Mouse (Mus musculus) lung, embryonic 15.5 days (tissue): ENCODE measurements around the gene Ngfr. TPM values are rescaled to one million over a fixed set of nuclear protein-coding genes. Genes with fewer than 3 reads are reported as not detected.

Experiments
- ATAC-seq: fragments of 200-750 bp; cut with Nextera tagmentation; 2 replicates; pipeline ENCODE4 v1.8.0; 2017; ENCODE audit warnings: moderate number of reproducible peaks, borderline replicate concordance; ENCODE audit not compliant: low FRiP score, low TSS enrichment; ENCODE audit errors: extremely low read depth
- H3K27ac ChIP-seq: fragments of 300-500 bp; sonication (generic); 2 replicates; pipeline ENCODE4 v1.5.1; 2015; ENCODE audit warnings: moderate library complexity, mild to moderate bottlenecking, inconsistent platforms
- H3K27me3 ChIP-seq: fragments of 300-500 bp; sonication (generic); 2 replicates; pipeline ENCODE4 v1.6.1; 2015; ENCODE audit warnings: inconsistent platforms
- H3K36me3 ChIP-seq: fragments of 300-500 bp; sonication (generic); 2 replicates; pipeline ENCODE4 v1.6.1; 2015; ENCODE audit warnings: inconsistent platforms
- H3K4me1 ChIP-seq: fragments of 300-500 bp; sonication (generic); 2 replicates; pipeline ENCODE4 v1.6.1; 2015; ENCODE audit warnings: inconsistent platforms
- H3K4me2 ChIP-seq: fragments of 300-500 bp; sonication (generic); 2 replicates; pipeline ENCODE4 v1.6.1; 2015; ENCODE audit warnings: inconsistent platforms, mild to moderate bottlenecking, moderate library complexity
- H3K4me3 ChIP-seq: fragments of 300-500 bp; sonication (generic); 2 replicates; pipeline ENCODE4 v1.5.1; 2015; ENCODE audit warnings: mild to moderate bottlenecking, inconsistent platforms
- H3K9ac ChIP-seq: fragments of 300-500 bp; sonication (generic); 2 replicates; pipeline ENCODE4 v1.6.1; 2015; ENCODE audit warnings: inconsistent platforms
- H3K9me3 ChIP-seq: fragments of 300-500 bp; sonication (generic); 2 replicates; pipeline ENCODE4 v1.6.1; 2016; ENCODE audit warnings: inconsistent platforms
- WGBS: fragments of 180-500 bp; shearing (Covaris S2); methylation state at CpG from one replicate; pipeline ENCODE4 v1.1.7; 2015; 5-methylcytosine and 5-hydroxymethylcytosine counted together
- polyA plus RNA-seq: library from polyadenylated mRNA; unstranded; fragments of >200 nt; fragmentation: Nextera tagmentation; extraction: Ambion mirVana; gene quantifications from 2 replicates; pipeline ENCODE4 v1.2.1, GENCODE M21; 2015

Ngfr gene
- polyA plus RNA-seq, 1 experiment from 2014 or later = 5.1 TPM

DNA sequence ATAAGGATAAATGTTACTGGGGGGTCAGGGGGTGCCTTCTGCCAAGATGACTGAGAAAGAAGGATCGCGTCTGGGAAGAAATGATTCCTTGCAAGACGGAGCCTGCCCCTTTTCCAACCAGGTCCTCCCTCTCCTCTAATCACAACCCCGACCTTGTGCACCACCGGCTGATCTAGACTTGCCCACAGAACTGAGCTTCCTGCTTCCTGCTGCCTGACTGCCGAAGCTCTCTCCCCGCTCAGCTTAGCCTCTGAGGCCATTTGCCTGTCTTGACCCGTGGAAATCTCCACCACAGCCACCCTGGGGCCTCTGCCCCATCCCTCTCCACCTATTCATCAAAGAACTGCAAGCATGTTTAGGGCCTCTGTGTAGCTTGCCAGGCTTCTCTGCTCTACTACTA lies 11.2 kb downstream of the Ngfr start:
- Histone ChIP-seq H3K9ac (no peak overlapping the region), H3K27ac (no peak overlapping the region), H3K4me2 (no peak overlapping the region), H3K4me1 (peaks cover 43% of the 10 kb centered on the region), H3K4me3 (no peak overlapping the region), H3K27me3 (peaks cover 50% of the 10 kb centered on the region), H3K36me3 (no peaks in the 10 kb centered on the region), H3K9me3 (no peaks in the 10 kb centered on the region)
- 40% methylated on average over 8 of the region's 8 CpGs for WGBS
- ATAC-seq = no peak

DNA sequence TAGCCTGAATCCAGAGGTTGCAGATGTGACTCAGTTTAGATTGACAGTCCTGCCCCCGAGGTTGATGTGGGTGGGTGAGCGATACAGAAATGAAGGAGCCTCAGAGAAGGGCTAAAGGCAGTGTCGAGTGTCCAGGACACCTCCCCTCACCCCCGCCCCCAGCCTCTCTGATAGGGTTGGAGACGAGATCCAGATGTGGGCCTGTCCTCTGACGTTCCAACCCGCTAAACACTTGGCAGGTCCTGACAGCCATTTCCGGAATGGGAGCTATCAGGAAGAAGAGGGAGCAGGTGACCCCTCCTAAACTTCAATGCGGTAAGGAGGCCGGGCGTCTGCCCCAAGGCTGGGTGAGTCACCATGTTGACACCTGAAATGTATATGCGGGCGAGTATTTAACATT lies 11.7 kb downstream of the Ngfr start:
- H3K9ac ChIP-seq = no peak overlapping the region
- H3K9me3 ChIP-seq = no peaks in the 10 kb centered on the region
- peaks cover 49% of the 10 kb centered on the region for H3K27me3 ChIP-seq
- 0 out of 2 replicates have a peak overlapping the region, but pooled peaks have one; percentile 18 for H3K4me2 ChIP-seq
- H3K4me1 ChIP-seq = peaks cover 48% of the 10 kb centered on the region
- ATAC-seq = peak; percentile 33; the same call in 1 of the 2 replicates
- no peak overlapping the region for H3K4me3 ChIP-seq
- H3K27ac ChIP-seq = no peak overlapping the region
- no peaks in the 10 kb centered on the region for H3K36me3 ChIP-seq
- WGBS = 8% methylated on average over 13 of the region's 13 CpGs

DNA sequence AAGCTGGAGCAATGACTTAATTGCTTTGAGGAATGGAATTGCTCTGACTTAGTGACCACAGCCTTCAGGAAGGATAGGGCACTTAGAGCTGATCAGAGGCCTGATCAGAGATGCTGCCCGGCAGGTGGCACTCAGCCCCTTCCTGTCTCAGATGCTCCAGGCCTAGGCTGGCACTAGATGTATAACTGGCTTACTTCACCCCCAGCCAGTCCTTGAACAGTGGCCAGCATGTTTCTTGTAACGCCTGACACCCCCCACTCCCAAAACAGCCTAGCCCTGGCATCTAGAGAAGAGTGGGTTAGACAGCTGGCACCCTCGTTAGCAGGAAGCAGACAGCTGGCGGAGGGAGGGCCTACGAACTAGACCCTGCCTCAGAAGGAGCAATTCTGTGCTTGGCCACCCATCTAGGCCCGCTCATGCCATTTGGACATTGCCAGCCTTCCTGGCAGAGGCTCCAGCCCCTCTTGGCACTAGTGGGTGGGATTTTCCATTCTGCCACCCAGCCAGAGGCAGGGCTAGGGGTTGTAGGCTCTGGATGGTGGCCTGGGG lies 12.7 kb downstream of the Ngfr start:
- no peaks in the 10 kb centered on the region for H3K9me3 ChIP-seq
- no peak overlapping the region for H3K4me3 ChIP-seq
- no peak overlapping the region for H3K27ac ChIP-seq
- H3K27me3 ChIP-seq = peaks cover 39% of the 10 kb centered on the region
- H3K9ac ChIP-seq = no peak overlapping the region
- no peak for ATAC-seq
- WGBS = 84% methylated on average over 6 of the region's 6 CpGs
- H3K4me1 ChIP-seq = peaks cover 52% of the 10 kb centered on the region
- H3K36me3 ChIP-seq = no peaks in the 10 kb centered on the region
- no peak overlapping the region for H3K4me2 ChIP-seq

DNA sequence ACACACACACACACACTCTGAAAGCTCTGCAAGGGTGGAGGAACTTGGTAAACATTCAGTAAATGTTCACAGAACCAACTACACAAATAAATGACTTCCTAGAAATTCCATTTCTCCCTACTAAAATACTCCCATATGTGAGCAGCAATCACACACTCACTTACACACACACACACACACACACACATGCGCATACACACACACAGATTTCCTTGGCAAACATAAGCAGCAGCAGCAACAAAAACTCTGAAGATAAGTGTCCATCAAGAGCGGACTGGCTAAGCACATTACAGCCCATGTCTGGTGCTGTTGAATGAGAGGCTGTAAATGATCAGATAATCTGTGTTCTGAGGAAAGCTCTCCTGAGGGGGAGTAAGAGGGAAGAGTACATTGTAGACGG lies 15.3 kb downstream of the Ngfr start:
- WGBS = 30% methylated on average over 3 of the region's 3 CpGs
- H3K4me2 ChIP-seq = no peak overlapping the region
- no peak overlapping the region for H3K27ac ChIP-seq
- H3K36me3 ChIP-seq = no peaks in the 10 kb centered on the region
- H3K9ac ChIP-seq = no peak overlapping the region
- no peak overlapping the region for H3K4me3 ChIP-seq
- H3K4me1 ChIP-seq = peaks cover 62% of the 10 kb centered on the region
- no peak for ATAC-seq
- peaks cover 14% of the 10 kb centered on the region for H3K27me3 ChIP-seq
- H3K9me3 ChIP-seq = no peaks in the 10 kb centered on the region

GRCm38 (mm10) chr11:95571755-95572154 lies 15.8 kb downstream of the Ngfr start:
- ATAC-seq = peak; percentile 19; the same call in 1 of the 2 replicates
- Histone ChIP-seq H3K27me3 (peaks cover 11% of the 10 kb centered on the region), H3K4me3 (no peak overlapping the region), H3K4me1 (peaks cover 64% of the 10 kb centered on the region), H3K9ac (no peak overlapping the region), H3K36me3 (no peaks in the 10 kb centered on the region), H3K27ac (no peak overlapping the region), H3K4me2 (no peak overlapping the region), H3K9me3 (no peaks in the 10 kb centered on the region)
- WGBS = 12% methylated on average over 9 of the region's 9 CpGs

DNA sequence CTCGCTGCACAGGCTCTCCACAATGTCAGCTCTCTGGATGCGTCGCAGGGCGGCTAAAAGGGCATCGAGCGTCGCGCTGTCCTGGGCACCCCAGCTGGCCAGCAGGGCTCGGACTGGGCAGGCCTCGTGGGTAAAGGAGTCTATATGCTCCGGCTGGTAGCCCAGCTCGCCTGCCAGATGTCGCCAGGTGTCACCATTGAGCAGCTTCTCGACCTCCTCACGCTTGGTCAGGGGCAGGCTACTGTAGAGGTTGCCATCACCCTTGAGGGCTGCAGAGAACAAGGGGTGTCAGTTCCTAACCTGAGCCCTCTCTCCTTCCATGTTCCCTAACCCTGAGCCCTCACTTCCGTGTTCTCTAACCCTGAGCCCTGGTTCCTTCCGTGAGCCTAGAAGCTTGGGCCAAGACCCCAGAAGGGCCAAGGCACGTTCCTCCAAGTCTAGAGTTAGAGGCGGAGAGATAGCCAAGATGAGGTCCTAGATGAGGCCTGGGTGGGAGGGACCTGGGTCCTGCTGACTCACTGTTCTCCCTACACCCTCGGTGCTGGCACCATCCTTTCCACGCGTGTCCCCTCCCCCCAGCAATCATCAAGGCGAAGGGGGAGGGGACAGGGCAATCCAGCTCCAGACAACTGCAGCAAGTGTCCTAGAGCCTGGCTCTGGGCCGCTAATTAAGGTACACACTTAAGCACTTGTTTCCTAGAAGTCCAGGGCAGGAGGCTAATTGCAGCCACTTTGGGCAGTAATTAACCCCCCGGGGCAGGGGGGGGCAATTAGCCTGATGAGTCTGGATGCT lies 16.5 kb downstream of the Ngfr start:
- no peak overlapping the region for H3K27ac ChIP-seq
- WGBS = 56% methylated on average over 25 of the region's 25 CpGs
- H3K4me3 ChIP-seq = no peak overlapping the region
- H3K27me3 ChIP-seq = peaks cover 9% of the 10 kb centered on the region
- no peak for ATAC-seq
- no peak overlapping the region for H3K9ac ChIP-seq
- peaks cover 58% of the 10 kb centered on the region for H3K4me1 ChIP-seq
- no peaks in the 10 kb centered on the region for H3K36me3 ChIP-seq
- no peaks in the 10 kb centered on the region for H3K9me3 ChIP-seq
- no peak overlapping the region for H3K4me2 ChIP-seq

DNA sequence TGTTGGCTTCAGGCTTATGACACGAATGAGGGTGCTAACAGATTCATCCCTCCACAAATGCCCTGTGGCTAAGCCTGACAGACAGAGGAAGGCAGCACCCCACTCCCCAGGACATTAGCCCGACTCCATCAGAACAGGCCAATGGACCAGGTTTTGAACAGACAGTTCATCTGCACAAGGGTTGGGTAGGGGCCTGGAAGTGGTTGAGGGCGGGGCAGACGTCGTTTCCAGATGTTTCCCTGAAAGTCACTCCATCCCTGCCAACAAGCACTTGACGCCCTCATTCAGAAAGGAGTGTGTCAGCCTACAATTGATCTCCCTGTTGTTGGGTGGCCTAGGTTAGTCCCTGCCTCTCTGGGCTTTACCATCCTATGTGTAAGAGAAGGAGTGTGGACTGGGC lies 17.6 kb downstream of the Ngfr start:
- Histone ChIP-seq H3K9ac (no peak overlapping the region), H3K4me3 (no peak overlapping the region), H3K9me3 (no peaks in the 10 kb centered on the region), H3K4me1 (peaks cover 47% of the 10 kb centered on the region), H3K27me3 (peaks cover 9% of the 10 kb centered on the region), H3K27ac (no peak overlapping the region), H3K36me3 (no peaks in the 10 kb centered on the region), H3K4me2 (no peak overlapping the region)
- WGBS = 64% methylated on average over 6 of the region's 6 CpGs
- ATAC-seq = no peak

DNA sequence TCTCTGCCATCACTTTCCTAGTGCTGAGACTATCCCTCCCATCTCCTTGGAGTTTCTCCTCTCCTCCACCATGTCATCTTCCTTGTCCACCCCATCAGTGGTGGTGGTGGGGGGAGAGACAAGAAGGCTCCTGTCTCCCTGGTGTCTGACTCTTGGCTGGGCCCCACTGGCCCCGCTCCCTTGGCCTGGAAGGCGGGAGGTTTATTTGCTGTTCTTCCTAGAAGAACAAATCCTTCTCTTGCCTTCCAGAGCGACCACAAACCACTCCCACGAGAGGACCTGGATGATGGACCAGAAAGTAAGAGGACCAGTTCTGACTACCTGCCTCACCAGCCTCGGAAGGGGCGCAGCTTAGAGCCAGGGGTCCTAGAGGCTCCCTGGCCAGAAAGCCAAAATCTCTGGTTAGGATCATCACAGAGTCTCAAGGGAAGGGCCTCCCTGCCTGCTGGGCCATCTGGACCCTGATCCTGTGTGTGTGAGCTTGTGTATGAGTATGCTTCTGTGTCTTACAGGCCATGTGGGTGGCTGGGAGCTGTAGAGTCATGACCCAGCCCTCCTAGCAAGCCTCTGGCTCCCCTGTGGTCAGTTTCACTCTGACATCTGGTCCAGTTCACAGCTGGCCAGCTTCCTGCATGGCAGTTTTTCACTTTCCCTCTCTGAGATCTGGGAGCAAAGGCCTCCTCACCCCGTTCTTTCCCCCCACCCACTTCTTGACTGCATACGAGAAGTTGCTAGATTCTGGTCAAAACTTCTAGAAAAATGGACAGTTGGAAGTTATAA lies 19.4 kb downstream of the Ngfr start:
- H3K27me3 ChIP-seq = peaks cover 9% of the 10 kb centered on the region
- WGBS = 42% methylated on average over 8 of the region's 8 CpGs
- ATAC-seq = no peak
- no peak overlapping the region for H3K4me3 ChIP-seq
- no peaks in the 10 kb centered on the region for H3K36me3 ChIP-seq
- H3K27ac ChIP-seq = no peak overlapping the region
- H3K9me3 ChIP-seq = 0 out of 2 replicates have a peak, but pooled peaks cover 3% of the 10 kb centered on the region
- no peak overlapping the region for H3K4me2 ChIP-seq
- H3K9ac ChIP-seq = no peak overlapping the region
- H3K4me1 ChIP-seq = peaks cover 46% of the 10 kb centered on the region

GRCm38 (mm10) chr11:95567366-95567765 lies 20.2 kb downstream of the Ngfr start:
- peaks cover 39% of the 10 kb centered on the region for H3K4me1 ChIP-seq
- H3K9ac ChIP-seq = no peak overlapping the region
- 0 out of 2 replicates have a peak, but pooled peaks cover 3% of the 10 kb centered on the region for H3K9me3 ChIP-seq
- H3K4me2 ChIP-seq = no peak overlapping the region
- no peak for ATAC-seq
- peaks cover 9% of the 10 kb centered on the region for H3K27me3 ChIP-seq
- WGBS = 55% methylated on average over 6 of the region's 6 CpGs
- no peaks in the 10 kb centered on the region for H3K36me3 ChIP-seq
- H3K27ac ChIP-seq = no peak overlapping the region
- H3K4me3 ChIP-seq = no peak overlapping the region

DNA sequence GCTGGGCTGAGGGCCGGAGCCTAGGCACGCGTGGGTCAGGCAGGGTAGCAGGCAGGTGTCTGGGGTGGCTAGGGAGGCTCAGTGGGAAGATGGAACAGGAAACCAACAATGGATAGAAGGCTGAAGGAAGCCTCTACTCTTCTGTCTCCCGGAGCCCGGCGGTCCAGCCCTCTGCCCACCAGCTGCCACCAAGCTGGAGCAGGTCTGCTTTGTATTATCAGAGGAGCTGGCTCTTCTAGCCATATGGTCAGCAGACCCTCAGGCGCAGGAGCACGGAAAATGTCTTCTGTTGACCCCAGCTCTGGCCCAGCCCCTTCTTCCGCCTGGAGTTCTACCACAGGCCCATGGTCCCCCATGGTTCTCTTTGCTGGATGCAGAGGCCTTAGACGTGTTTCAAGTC lies 22.2 kb downstream of the Ngfr start:
- no peak overlapping the region for H3K27ac ChIP-seq
- H3K4me1 ChIP-seq = peaks cover 19% of the 10 kb centered on the region
- no peak overlapping the region for H3K4me2 ChIP-seq
- 84% methylated on average over 10 of the region's 10 CpGs for WGBS
- no peaks in the 10 kb centered on the region; the same call in 1 of the 2 replicates for H3K27me3 ChIP-seq
- no peak overlapping the region for H3K9ac ChIP-seq
- H3K36me3 ChIP-seq = no peaks in the 10 kb centered on the region
- H3K9me3 ChIP-seq = 0 out of 2 replicates have a peak, but pooled peaks cover 3% of the 10 kb centered on the region
- ATAC-seq = no peak
- no peak overlapping the region for H3K4me3 ChIP-seq

DNA sequence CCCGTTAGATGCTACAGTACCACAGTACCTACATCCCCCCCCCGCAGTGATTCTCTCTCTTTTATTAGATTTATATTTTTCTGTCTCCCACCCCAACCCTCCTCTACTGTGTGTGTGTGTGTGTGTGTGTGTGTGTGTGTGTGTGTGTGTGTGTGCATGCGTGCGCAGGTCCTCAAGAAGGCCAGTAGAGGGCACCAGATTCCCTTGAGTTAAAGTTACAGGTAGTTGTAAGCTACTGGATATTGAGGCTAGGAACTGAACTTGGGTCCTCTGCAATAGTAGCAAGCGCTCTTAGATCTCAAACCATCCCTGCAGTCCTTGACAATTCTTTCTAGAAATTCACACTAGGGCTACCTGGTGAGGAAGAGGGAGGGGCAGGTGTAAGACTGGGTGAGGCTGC lies 23.7 kb downstream of the Ngfr start:
- H3K9me3 ChIP-seq = 0 out of 2 replicates have a peak, but pooled peaks cover 3% of the 10 kb centered on the region
- no peaks in the 10 kb centered on the region for H3K27me3 ChIP-seq
- no peak overlapping the region for H3K9ac ChIP-seq
- no peaks in the 10 kb centered on the region for H3K36me3 ChIP-seq
- H3K27ac ChIP-seq = no peak overlapping the region
- peaks cover 21% of the 10 kb centered on the region for H3K4me1 ChIP-seq
- no peak overlapping the region for H3K4me2 ChIP-seq
- 91% methylated on average over 5 of the region's 5 CpGs for WGBS
- no peak overlapping the region for H3K4me3 ChIP-seq
- no peak for ATAC-seq

- H3K27ac ChIP-seq = no peak overlapping the region
- 0 out of 2 replicates have a peak, but pooled peaks cover 3% of the 10 kb centered on the region for H3K27me3 ChIP-seq
- WGBS = 58% methylated on average over 3 of the region's 3 CpGs
- no peak for ATAC-seq
- H3K9me3 ChIP-seq = 0 out of 2 replicates have a peak, but pooled peaks cover 3% of the 10 kb centered on the region
- no peak overlapping the region for H3K9ac ChIP-seq
- no peak overlapping the region for H3K4me2 ChIP-seq
- no peaks in the 10 kb centered on the region for H3K36me3 ChIP-seq
- peaks cover 6% of the 10 kb centered on the region for H3K4me1 ChIP-seq
- H3K4me3 ChIP-seq = no peak overlapping the region
Observed at GRCm38 (mm10) chr11:95560773-95561172, 26.8 kb downstream of the Ngfr start.
